22 mouse cellular contexts compared by ENCODE assay signal in the genomic region with DNA sequence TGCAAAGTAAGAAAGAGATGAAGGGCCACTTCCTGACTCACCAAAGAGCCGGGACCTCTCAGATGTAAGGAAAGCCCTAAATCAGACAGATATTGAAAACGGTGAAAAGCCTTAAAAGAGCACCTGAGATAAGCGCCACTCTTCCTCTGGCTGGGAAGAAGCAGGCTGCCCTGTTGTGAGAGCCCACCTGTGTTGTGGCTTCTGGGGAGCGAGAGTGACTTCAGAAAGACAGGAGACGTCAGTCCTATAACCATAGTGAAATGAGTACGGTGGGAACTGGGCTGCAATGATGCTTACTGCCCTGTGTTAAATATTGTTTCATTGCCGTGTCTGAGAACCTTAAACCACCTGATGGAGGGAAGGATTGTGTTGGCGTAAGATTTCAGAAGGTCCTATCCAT.
"Had no signal": no experiment of that assay in that cellular context is flagged by ENCODE, and none has a peak within 500 bp of the region (broad histone marks: within the 10 kb centered on the region; RNA-seq: fewer than 3 reads in every experiment).

No protein-coding gene starts in this region.

- H3K27ac ChIP-seq: gastrocnemius, adult 2 months; heart, adult 2 months; hindbrain, embryonic 10.5 days; hindbrain, embryonic 12.5 days; hindbrain, embryonic 14.5 days; intestine, embryonic 15.5 days; layer of hippocampus, adult 2 months; left cerebral cortex, adult 2 months; limb, embryonic 10.5 days; limb, embryonic 12.5 days; liver, embryonic 13.5 days had no signal

- H3K27me3 ChIP-seq: heart, embryonic 12.5 days; hindbrain, embryonic 12.5 days; intestine, embryonic 15.5 days; limb, embryonic 12.5 days; liver, embryonic 13.5 days had no signal

- DNase-seq: gastrocnemius, adult 2 months; gastrocnemius, postnatal 10 days; gastrocnemius, postnatal 25 days; heart, adult 2 months; heart, postnatal 10 days; heart, postnatal 4 days; kidney, adult 18-20 months; kidney, adult 8-10 months; kidney, postnatal 10 days; kidney, postnatal 25 days; kidney, postnatal 4 days; liver; liver, embryonic 13.5 days had no signal

- H3K36me3 ChIP-seq: heart, embryonic 12.5 days; hindbrain, embryonic 10.5 days; hindbrain, embryonic 12.5 days; intestine, embryonic 15.5 days; limb, embryonic 10.5 days; limb, embryonic 12.5 days; liver, embryonic 13.5 days had no signal

- H3K9me3 ChIP-seq: intestine, embryonic 15.5 days; limb, embryonic 10.5 days; limb, embryonic 12.5 days; liver, embryonic 13.5 days had no signal

- H3K4me3 ChIP-seq: gastrocnemius, adult 2 months; heart, adult 2 months; heart, embryonic 12.5 days; hindbrain, embryonic 10.5 days; hindbrain, embryonic 12.5 days; intestine, embryonic 15.5 days; layer of hippocampus, adult 2 months; left cerebral cortex, adult 2 months; limb, embryonic 10.5 days; limb, embryonic 12.5 days; liver, embryonic 13.5 days had no signal

- H3K4me1 ChIP-seq: heart, embryonic 12.5 days; intestine, embryonic 15.5 days; limb, embryonic 10.5 days; limb, embryonic 12.5 days had no signal
